Comparison of ENCODE assay signal across 15 mouse cellular contexts in the genomic region with DNA sequence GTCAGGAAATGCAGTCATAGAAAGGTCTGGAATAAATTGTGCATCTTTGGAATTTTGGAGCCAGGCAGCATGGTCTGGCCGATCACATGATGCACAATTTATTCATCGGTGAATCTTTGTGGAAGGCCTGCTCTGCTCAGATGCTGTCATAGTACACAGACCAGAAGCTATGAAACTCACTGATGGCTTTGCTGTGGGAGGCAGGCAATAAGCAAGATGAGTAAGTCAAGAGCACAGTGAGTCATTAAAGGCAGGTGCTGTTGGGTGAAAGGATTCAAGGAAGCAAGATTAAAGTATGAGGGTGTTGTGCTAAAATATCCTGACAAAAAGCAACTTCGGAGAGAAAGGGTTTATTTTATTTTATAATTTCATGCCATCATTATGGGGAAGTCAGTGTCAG. TPM values are rescaled to one million over a fixed set of nuclear protein-coding genes. Genes with fewer than 3 reads are reported as not detected.
"Had no signal": no experiment of that assay in that cellular context is flagged by ENCODE, and none has a peak within 500 bp of the region (broad histone marks: within the 10 kb centered on the region; RNA-seq: fewer than 3 reads in every experiment).

No protein-coding gene starts in this region.

- DNase-seq: kidney, adult 18-20 months; kidney, adult 9 months; kidney, postnatal 14 days; kidney, postnatal 4 days; liver; lung, adult 18-20 months; lung, postnatal 10 days; lung, postnatal 36 days; right cerebral cortex, postnatal 4 days; thymus, postnatal 25 days had no signal

RNA-seq across cellular contexts. Expression of a gene that starts 19.4 kb away (rescaled TPM):
- polyA plus RNA-seq: inflammation-experienced regulatory T-cells, adult 6 months had no signal

RNA-seq across cellular contexts. Expression of a gene that starts 22.6 kb away (rescaled TPM):
- total RNA-seq: midbrain, postnatal 0 days had no signal
- polyA plus RNA-seq: inflammation-experienced regulatory T-cells, adult 6 months; midbrain, embryonic 13.5 days; midbrain, postnatal 0 days; neural tube, embryonic 11.5 days; neural tube, embryonic 14.5 days had no signal

RNA-seq across cellular contexts. Expression of a gene that starts 51.0 kb away (rescaled TPM):
- polyA plus RNA-seq: inflammation-experienced regulatory T-cells, adult 6 months had no signal
